Mouse (Mus musculus) T-helper 1 cell (primary cell): Measurements from ENCODE around the gene BC037034.
"Not testable (repeated sequence)": the region's sequence is repeated elsewhere in the genome, so short reads cannot be mapped to it uniquely, and the experiment has no call there.

Source experiments
- in situ Hi-C: fragments of 300-600 bp; cut with MboI, MseI; formaldehyde crosslinking; loops from one replicate; pipeline ENCODE4 v1.15.1; 2025; ENCODE audit warnings: high pct_unique_total_duplicates

The BC037034 gene

GRCm38 (mm10) chr5:138219864-138220263, 44.0 kb downstream of the BC037034 start:
- in situ Hi-C loops, result no loop called here

- in situ Hi-C loops, result not testable (repeated sequence)
Observed at GRCm38 (mm10) chr5:138216632-138217031, 47.2 kb downstream of the BC037034 start.
